Mouse (Mus musculus) liver, postnatal 0 days (tissue): ENCODE data around the gene Krtap29-1.

Source experiments
- CTCF ChIP-seq: sonication (generic); IDR thresholded peaks from 2 replicates; pipeline ENCODE4 v1.5.1; 2016; ENCODE audit warnings: antibody characterized with exemption, low read depth
- EP300 ChIP-seq: IDR thresholded peaks from 2 replicates; pipeline ENCODE4 v1.6.1; 2016; ENCODE audit warnings: antibody characterized with exemption, low read depth, mild to moderate bottlenecking

DNA sequence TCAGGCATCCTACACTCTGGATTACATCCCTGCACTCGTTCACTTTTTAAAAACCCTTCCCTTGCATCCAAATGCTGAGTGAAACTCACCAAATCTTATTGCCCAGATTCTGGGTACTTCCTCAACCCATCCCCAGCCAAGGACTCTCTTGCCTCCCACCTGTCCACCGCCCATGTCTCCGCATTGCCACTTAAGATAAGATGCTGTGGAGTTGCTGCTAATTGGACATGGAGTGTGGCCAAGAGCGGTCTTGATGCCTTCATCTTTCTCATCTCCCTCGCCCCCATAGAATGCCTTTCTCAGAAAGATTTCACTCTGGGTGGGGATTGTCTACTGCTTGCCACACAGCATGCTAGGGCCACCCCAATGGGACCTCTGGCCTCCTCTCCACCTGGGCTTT lies 29.5 kb upstream of the Krtap29-1 start:
- no peak for TF ChIP-seq EP300
- no peak for TF ChIP-seq CTCF
